Mouse (Mus musculus) cerebellum, adult 2 months (tissue): ENCODE data around the gene Rpa2. TPM values are rescaled to one million over a fixed set of nuclear protein-coding genes. Genes with fewer than 3 reads are reported as not detected.
"Not testable (repeated sequence)": the region's sequence is repeated elsewhere in the genome, so short reads cannot be mapped to it uniquely, and the experiment has no call there.

Experiments used
- DNase-seq, 2 experiments: peaks; one replicate each; pipeline ENCODE4 v3.0.0; 2021
- H3K27ac ChIP-seq: fragments of 200-500 bp; 2 replicates; pipeline ENCODE4 v1.5.1; 2012; ENCODE audit warnings: low read length, control low read depth, inconsistent platforms; ENCODE audit not compliant: insufficient read depth
- H3K27me3 ChIP-seq: fragments of 200-500 bp; 2 replicates; pipeline ENCODE4 v1.6.1; 2012; ENCODE audit warnings: inconsistent platforms, mild to moderate bottlenecking, low read length, moderate library complexity; ENCODE audit not compliant: control insufficient read depth, insufficient read depth
- H3K4me1 ChIP-seq: fragments of 200-500 bp; 2 replicates; pipeline ENCODE4 v1.6.1; 2011; ENCODE audit warnings: low read length; ENCODE audit not compliant: control insufficient read depth, insufficient read depth
- H3K4me3 ChIP-seq: fragments of 200-500 bp; replicated peaks from 2 replicates; pipeline ENCODE3; 2011; ENCODE audit warnings: mild to moderate bottlenecking, low read depth, low read length, control low read depth; ENCODE audit not compliant: insufficient read depth
- CTCF ChIP-seq: fragments of 200-500 bp; IDR thresholded peaks from 2 replicates; pipeline ENCODE4 v1.5.1; 2011; ENCODE audit warnings: low read depth, mild to moderate bottlenecking, control low read depth, low read length, moderate library complexity, borderline replicate concordance; ENCODE audit not compliant: insufficient read depth
- POLR2A ChIP-seq: fragments of 200-500 bp; IDR thresholded peaks from 2 replicates; pipeline ENCODE4 v1.6.1; 2011; ENCODE audit warnings: low read length, control low read depth, borderline replicate concordance; ENCODE audit not compliant: insufficient read depth
- WGBS: fragments of 180-500 bp; shearing (Covaris S2); methylation state at CpG from one replicate; pipeline ENCODE4 v1.1.7; 2018; 5-methylcytosine and 5-hydroxymethylcytosine counted together
- polyA plus RNA-seq: library from polyadenylated mRNA; depleted of rRNA; stranded (reverse); fragments of >200 nt; gene quantifications from 2 replicates; pipeline ENCODE4 v1.2.3, GENCODE M21; 2012

Gene Rpa2
- polyA plus RNA-seq, 1 experiment: 21.3 TPM

- 75% methylated on average over 3 of the region's 3 CpGs for WGBS
Measured at GRCm38 (mm10) chr4:132735894-132736293, 32.2 kb upstream of the Rpa2 start.

GRCm38 (mm10) chr4:132737154-132737553, 31.0 kb upstream of the Rpa2 start:
- not testable (repeated sequence) for H3K4me3 ChIP-seq, H3K27ac ChIP-seq

More at GRCm38 (mm10) chr4:132735894-132736293, 32.2 kb upstream of the Rpa2 start:
- H3K4me3 ChIP-seq: no peak overlapping the region
- TF ChIP-seq CTCF: no peak
- no peak for TF ChIP-seq POLR2A
- no peaks in the 10 kb centered on the region for H3K27me3 ChIP-seq
- no peak overlapping the region for H3K27ac ChIP-seq
- no peaks in the 10 kb centered on the region for H3K4me1 ChIP-seq
- DNase-seq: no peak

GRCm38 (mm10) chr4:132741491-132741890, 26.6 kb upstream of the Rpa2 start:
- 93% methylated on average over 7 of the region's 7 CpGs for WGBS

More at GRCm38 (mm10) chr4:132737154-132737553, 31.0 kb upstream of the Rpa2 start:
- 90% methylated on average over 9 of the region's 9 CpGs for WGBS
- H3K4me1 ChIP-seq, H3K27me3 ChIP-seq, DNase-seq: not testable (repeated sequence)

GRCm38 (mm10) chr4:132743992-132744911, 23.9 kb upstream of the Rpa2 start:
- Histone ChIP-seq H3K27ac (no peak overlapping the region), H3K4me1 (no peaks in the 10 kb centered on the region), H3K4me3 (no peak overlapping the region), H3K27me3 (no peaks in the 10 kb centered on the region)
- TF ChIP-seq CTCF: no peak
- no peak for TF ChIP-seq POLR2A
- 29% methylated on average over 11 of the region's 11 CpGs for WGBS
- DNase-seq: no peak

More at GRCm38 (mm10) chr4:132741491-132741890, 26.6 kb upstream of the Rpa2 start:
- Histone ChIP-seq H3K27me3 (no peaks in the 10 kb centered on the region), H3K27ac (no peak overlapping the region), H3K4me1 (no peaks in the 10 kb centered on the region), H3K4me3 (no peak overlapping the region)
- TF ChIP-seq CTCF (no peak), POLR2A (no peak)
- no peak for DNase-seq

- no peak overlapping the region for H3K4me3 ChIP-seq
- DNase-seq: no peak
- TF ChIP-seq POLR2A (no peak), CTCF (no peak)
- 85% methylated on average over 9 of the region's 9 CpGs for WGBS
- no peak overlapping the region for H3K27ac ChIP-seq
- no peaks in the 10 kb centered on the region for H3K27me3 ChIP-seq
- H3K4me1 ChIP-seq: no peaks in the 10 kb centered on the region
Measured at GRCm38 (mm10) chr4:132746911-132747517, 21.1 kb upstream of the Rpa2 start.

GRCm38 (mm10) chr4:132747664-132748259, 20.4 kb upstream of the Rpa2 start:
- Histone ChIP-seq H3K4me3 (no peak overlapping the region), H3K27me3 (no peaks in the 10 kb centered on the region), H3K4me1 (no peaks in the 10 kb centered on the region), H3K27ac (no peak overlapping the region)
- TF ChIP-seq POLR2A (no peak), CTCF (no peak)
- WGBS: 72% methylated on average over 9 of the region's 9 CpGs
- DNase-seq: no peak

- no peak for TF ChIP-seq CTCF
- no peak for TF ChIP-seq POLR2A
- WGBS: 92% methylated on average over 4 of the region's 4 CpGs
- Histone ChIP-seq H3K27ac (no peak overlapping the region), H3K4me3 (no peak overlapping the region), H3K27me3 (no peaks in the 10 kb centered on the region), H3K4me1 (no peaks in the 10 kb centered on the region)
- no peak for DNase-seq
Measured at GRCm38 (mm10) chr4:132748778-132749177, 19.4 kb upstream of the Rpa2 start.
